Mouse (Mus musculus) midbrain, embryonic 16.5 days (tissue): ENCODE data around the gene Nbea. TPM values are rescaled to one million over a fixed set of nuclear protein-coding genes. Genes with fewer than 3 reads are reported as not detected.
A peak's percentile ranks its signal among the peaks of the same experiment; 100 is the strongest.

ENCODE experiments used
- ATAC-seq: fragments of 200-750 bp; cut with Nextera tagmentation; 2 replicates; pipeline ENCODE4 v1.8.0; 2017; ENCODE audit warnings: moderate TSS enrichment
- H3K27ac ChIP-seq: fragments of 300-500 bp; sonication (generic); 2 replicates; pipeline ENCODE4 v1.5.1; 2014; ENCODE audit warnings: mild to moderate bottlenecking, low read length, mixed read lengths
- H3K27me3 ChIP-seq: fragments of 300-500 bp; sonication (generic); 2 replicates; pipeline ENCODE4 v1.6.1; 2014; ENCODE audit warnings: low read depth, low read length, mixed read lengths; ENCODE audit not compliant: control insufficient read depth, insufficient read depth
- H3K36me3 ChIP-seq: fragments of 300-500 bp; sonication (generic); 2 replicates; pipeline ENCODE4 v1.6.1; 2014; ENCODE audit warnings: mild to moderate bottlenecking, low read length, moderate library complexity, mixed read lengths; ENCODE audit not compliant: control insufficient read depth, insufficient read depth
- H3K4me1 ChIP-seq: fragments of 300-500 bp; sonication (generic); 2 replicates; pipeline ENCODE4 v1.6.1; 2014; ENCODE audit warnings: mild to moderate bottlenecking, low read length, mixed read lengths; ENCODE audit not compliant: control insufficient read depth, insufficient read depth
- H3K4me2 ChIP-seq: fragments of 300-500 bp; sonication (generic); 2 replicates; pipeline ENCODE4 v1.6.1; 2014; ENCODE audit warnings: mild to moderate bottlenecking, low read length, mixed read lengths
- H3K4me3 ChIP-seq: fragments of 300-500 bp; sonication (generic); 2 replicates; pipeline ENCODE4 v1.5.1; 2014; ENCODE audit warnings: low read depth, mild to moderate bottlenecking, low read length, moderate library complexity, mixed read lengths
- H3K9ac ChIP-seq: fragments of 300-500 bp; sonication (generic); 2 replicates; pipeline ENCODE4 v1.6.1; 2014; ENCODE audit warnings: low read depth, low read length, mixed read lengths
- H3K9me3 ChIP-seq: fragments of 300-500 bp; sonication (generic); replicated peaks from 2 replicates; pipeline ENCODE4 v1.6.1; 2014; ENCODE audit warnings: mild to moderate bottlenecking, low read length, mixed read lengths; ENCODE audit not compliant: control insufficient read depth, poor library complexity, severe bottlenecking
- WGBS: fragments of 180-500 bp; shearing (Covaris S2); extraction: QIAGEN DNeasy Blood & Tissue Kit; methylation state at CpG from one replicate; pipeline ENCODE4 v1.1.7; 2014; 5-methylcytosine and 5-hydroxymethylcytosine counted together
- polyA plus RNA-seq: library from polyadenylated mRNA; unstranded; fragments of >200 nt; fragmentation: Nextera tagmentation; extraction: Ambion mirVana; gene quantifications from 2 replicates; pipeline ENCODE4 v1.2.1, GENCODE M21; 2015

The Nbea gene
- 59.2 and 60.2 TPM in 2 replicates for polyA plus RNA-seq

DNA sequence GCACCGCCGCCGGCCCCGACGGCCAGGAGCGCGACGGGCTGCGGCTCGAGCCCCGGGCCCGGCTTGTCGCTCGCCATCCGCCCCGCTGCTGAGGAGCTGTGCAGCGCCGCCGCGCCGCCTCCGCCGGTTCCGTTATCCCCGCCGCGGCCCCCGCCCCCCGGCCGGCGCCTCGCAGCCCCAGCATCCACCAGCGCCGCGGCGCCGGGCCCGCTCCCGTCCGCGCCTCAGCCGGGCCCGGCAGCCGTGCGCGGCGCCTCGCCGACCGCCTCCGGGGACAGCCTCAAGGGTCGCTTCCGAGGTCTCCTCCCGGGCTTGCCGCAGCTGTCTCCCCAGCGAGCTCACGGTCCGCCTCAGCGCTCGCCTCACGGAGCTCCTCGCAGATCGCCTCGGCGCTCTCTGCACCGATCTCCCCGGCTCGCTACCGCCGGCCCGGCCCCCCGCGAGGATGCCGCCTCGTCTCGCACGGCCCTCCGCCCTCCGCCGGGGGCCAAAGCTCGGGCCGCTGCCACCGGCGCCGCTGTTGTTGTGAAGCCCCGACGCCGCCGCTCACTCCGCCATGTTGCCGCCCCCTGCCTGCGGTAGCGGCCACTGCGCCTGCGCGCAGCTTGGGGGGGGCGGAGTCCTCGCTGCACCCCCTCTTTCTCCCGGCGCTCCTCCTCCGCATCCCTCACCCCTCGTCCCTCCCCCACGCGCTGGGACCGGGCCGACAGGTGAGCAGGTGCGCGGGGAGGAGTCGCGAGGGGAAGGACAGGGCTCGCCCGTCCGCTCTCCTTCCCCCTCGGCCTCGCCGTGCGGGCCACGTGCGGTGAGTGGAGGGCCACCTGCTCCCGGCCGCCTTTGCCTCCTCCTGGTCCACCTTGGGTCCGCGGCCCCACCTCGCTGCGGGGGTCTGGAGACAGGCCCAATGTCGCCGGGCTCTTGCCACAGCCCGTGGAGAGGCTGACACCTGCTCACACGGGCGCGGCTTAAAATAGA lies at the start of gene Nbea:
Nbea (minus strand) TSS at position 543 of the 975 bp plus-strand sequence.
- no peaks in the 10 kb centered on the region for H3K36me3 ChIP-seq

DNA sequence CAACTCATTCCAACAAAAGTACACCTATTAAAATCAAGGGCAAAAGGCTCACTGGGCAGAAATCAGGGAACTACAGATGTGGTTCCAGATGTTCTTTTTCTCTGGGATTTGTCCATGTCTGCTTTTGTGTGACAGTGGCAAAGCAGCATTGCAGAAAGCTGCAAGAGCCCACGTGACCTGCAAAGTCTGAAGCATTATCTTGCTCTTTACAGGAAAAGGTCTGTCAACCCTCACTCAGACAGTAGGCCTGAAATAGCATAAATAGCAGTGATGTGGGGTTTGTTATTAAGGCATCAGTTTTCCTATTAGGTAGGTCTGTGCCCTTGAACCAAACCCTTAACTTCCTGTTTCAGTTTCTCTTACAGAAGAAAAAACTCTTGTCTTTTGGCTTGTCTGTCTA lies 45.8 kb upstream of the Nbea start:
- H3K27me3 ChIP-seq, result no peaks in the 10 kb centered on the region
- no peaks in the 10 kb centered on the region for H3K9me3 ChIP-seq
- H3K9ac ChIP-seq, result no peak overlapping the region
- no peak for ATAC-seq
- no peaks in the 10 kb centered on the region for H3K4me1 ChIP-seq
- H3K27ac ChIP-seq, result no peak overlapping the region
- H3K4me2 ChIP-seq, result no peak overlapping the region
- H3K36me3 ChIP-seq, result no peaks in the 10 kb centered on the region
- no peak overlapping the region for H3K4me3 ChIP-seq
- WGBS, result 60% methylated on average over 1 of the region's 1 CpGs

More for the DNA sequence above, at the start of gene Nbea:
- H3K4me1 ChIP-seq, result peaks cover 4% of the 10 kb centered on the region
- H3K4me2 ChIP-seq, result peak within 1 kb of the TSS; percentile 86
- 0% methylated on average over 77 of the region's 131 CpGs for WGBS
- no peaks in the 10 kb centered on the region for H3K9me3 ChIP-seq
- peak within 1 kb of the TSS; percentile 96 for H3K4me3 ChIP-seq
- H3K9ac ChIP-seq, result peak within 1 kb of the TSS; percentile 96
- ATAC-seq, result peak; percentile 87
- H3K27me3 ChIP-seq, result no peaks in the 10 kb centered on the region
- peak within 1 kb of the TSS; percentile 98 for H3K27ac ChIP-seq

DNA sequence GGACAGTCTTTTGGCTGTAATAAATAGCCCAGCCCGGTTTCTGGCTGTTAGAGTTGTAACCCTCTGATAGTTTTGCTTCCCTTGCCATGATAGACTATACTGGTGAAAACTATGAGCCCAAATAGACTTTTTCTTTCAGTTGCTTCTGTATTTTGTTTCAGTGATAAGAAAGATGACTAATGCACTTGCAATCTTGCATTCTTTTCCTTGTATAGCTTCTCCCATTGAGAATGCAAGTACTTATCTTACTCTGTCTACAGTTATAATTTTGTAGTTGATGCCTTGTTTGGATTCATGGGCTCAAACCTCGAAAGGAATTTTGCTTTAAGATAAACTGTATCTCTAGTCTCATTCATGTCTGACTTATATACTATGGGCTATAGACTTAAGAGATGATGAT lies 32.5 kb upstream of the Nbea start:
- Histone ChIP-seq H3K9me3 (no peaks in the 10 kb centered on the region), H3K9ac (no peak overlapping the region), H3K27me3 (no peaks in the 10 kb centered on the region), H3K4me1 (no peaks in the 10 kb centered on the region), H3K4me2 (no peak overlapping the region), H3K27ac (no peak overlapping the region), H3K4me3 (no peak overlapping the region), H3K36me3 (no peaks in the 10 kb centered on the region)
- no peak for ATAC-seq
- 87% methylated on average over 2 of the region's 2 CpGs for WGBS

DNA sequence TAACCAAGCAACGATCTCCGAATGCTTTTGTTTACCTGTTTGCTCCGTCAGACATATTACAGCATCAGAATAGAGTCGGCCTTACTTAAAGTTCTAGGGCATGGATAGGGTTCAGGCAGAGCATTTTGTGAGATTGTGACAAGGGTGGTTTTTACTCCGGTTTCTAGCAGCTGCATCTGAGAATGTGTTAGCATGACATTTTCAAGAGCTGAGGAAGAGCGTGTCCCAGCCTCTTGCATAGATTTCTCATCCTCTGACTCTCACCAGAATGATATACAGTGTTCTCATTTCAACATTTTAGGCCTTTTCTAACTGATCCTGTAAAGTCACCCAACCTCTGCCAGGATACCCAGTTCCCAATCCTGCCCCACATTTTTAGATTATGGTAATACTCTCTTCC lies 20.5 kb upstream of the Nbea start:
- 71% methylated on average over 6 of the region's 6 CpGs for WGBS
- ATAC-seq, result no peak
- no peak overlapping the region for H3K4me3 ChIP-seq
- no peak overlapping the region for H3K9ac ChIP-seq
- no peaks in the 10 kb centered on the region for H3K4me1 ChIP-seq
- no peaks in the 10 kb centered on the region for H3K9me3 ChIP-seq
- no peaks in the 10 kb centered on the region for H3K36me3 ChIP-seq
- H3K27me3 ChIP-seq, result no peaks in the 10 kb centered on the region
- H3K27ac ChIP-seq, result no peak overlapping the region
- H3K4me2 ChIP-seq, result no peak overlapping the region

DNA sequence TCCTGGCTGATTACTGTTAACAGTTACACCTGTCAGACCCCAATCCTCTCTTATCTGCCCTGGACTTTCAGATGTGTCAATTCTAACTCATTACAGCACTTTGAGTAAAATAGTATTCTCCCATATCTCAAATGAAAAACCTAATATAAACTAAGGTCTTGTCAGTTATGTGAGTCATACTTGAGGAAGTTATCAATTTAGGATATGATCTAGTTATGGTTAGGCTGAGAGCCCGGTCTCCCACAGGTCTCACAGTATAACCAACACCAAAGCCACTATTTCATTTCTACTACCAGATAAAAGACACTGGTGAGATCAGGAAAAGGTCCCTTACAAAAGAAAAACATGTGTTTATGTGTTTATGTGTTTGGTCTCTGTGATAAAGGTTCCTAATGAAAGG lies 4.7 kb upstream of the Nbea start:
- Histone ChIP-seq H3K36me3 (no peaks in the 10 kb centered on the region), H3K9me3 (no peaks in the 10 kb centered on the region), H3K4me1 (no peaks in the 10 kb centered on the region; the same call in 1 of the 2 replicates), H3K4me3 (no peak overlapping the region), H3K4me2 (no peak overlapping the region), H3K27me3 (no peaks in the 10 kb centered on the region), H3K9ac (no peak overlapping the region), H3K27ac (no peak overlapping the region)
- 88% methylated on average over 1 of the region's 1 CpGs for WGBS
- no peak for ATAC-seq

DNA sequence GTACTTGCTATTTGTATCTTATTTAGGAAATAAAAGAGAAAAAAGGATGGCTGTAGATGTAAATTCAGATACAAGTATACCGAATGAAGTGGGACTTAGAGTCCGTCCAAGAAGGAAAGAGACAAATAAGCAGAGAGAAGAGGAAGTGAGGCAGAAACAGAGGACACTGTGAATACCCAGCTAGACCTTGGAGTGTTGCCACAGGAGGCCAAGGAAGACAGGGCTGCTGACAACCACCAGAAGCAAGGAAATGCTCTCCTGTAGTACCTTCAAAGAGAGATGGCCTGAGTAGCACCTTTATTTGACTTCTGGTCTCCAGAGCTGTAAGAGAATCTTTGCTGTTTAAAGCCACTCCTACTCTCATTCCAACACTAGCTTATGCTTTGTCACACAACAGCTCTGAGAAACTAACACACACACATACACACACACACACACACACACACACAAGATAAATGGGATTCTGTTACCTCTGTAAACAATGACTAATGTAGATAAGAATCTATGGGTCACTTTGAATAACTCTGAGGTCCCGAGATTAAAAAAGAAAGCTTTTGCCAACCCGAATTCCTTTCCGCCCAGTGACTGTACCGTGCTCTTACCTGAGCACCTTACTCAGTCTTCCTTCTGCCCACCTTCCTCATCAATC lies 3.8 kb upstream of the Nbea start:
- Histone ChIP-seq H3K9ac (no peak overlapping the region), H3K4me1 (no peaks in the 10 kb centered on the region; the same call in 1 of the 2 replicates), H3K4me2 (no peak overlapping the region), H3K4me3 (no peak overlapping the region), H3K9me3 (no peaks in the 10 kb centered on the region), H3K27ac (no peak overlapping the region), H3K27me3 (no peaks in the 10 kb centered on the region), H3K36me3 (no peaks in the 10 kb centered on the region)
- ATAC-seq, result no peak
- WGBS, result 85% methylated on average over 6 of the region's 6 CpGs

DNA sequence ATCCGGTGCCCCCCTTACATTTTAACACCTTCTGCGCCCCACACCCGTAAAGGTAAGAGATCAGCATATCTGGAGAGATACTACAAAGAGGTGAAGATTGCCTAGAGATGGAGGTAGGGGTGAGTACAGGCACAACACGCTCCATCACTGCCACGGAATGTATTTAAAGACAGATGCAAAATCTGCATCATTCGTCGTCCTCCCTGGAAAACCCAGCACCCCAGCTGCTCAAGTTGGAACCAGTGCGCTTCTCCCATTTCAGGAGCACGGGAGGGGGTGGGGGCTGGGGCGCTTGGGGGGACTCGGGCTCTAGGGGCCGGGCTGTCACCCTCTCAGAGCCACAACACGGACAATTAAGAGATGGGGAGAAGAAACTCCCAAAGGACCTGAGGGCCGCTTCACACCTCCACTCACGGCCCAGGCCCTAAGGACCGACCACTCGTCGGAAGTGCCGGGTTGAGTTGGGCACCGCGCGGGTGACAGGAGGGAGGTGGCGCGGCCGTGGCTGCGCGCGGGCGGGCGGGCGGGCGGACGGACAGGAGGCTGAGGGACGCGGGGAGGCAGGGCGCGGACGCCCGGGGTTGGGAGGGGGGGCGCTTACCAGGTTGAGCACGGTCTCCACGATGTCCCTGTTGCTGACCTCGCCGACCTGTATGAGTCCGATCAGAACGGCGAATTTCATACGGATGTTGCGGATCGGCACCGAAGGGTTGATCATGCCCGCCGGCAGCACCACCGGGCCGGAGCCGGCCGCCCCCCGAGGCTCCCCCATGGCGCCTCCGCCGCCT lies 936 bp downstream of the Nbea start:
- under 1% methylated on average over 50 of the region's 61 CpGs for WGBS
- Histone ChIP-seq H3K9ac (peak overlapping the region; percentile 96), H3K9me3 (no peaks in the 10 kb centered on the region), H3K27me3 (no peaks in the 10 kb centered on the region), H3K4me3 (peak overlapping the region; percentile 96), H3K4me2 (peak overlapping the region; percentile 67), H3K27ac (peak overlapping the region; percentile 98), H3K4me1 (peaks cover 4% of the 10 kb centered on the region), H3K36me3 (no peaks in the 10 kb centered on the region)
- peak; percentile 69 for ATAC-seq

DNA sequence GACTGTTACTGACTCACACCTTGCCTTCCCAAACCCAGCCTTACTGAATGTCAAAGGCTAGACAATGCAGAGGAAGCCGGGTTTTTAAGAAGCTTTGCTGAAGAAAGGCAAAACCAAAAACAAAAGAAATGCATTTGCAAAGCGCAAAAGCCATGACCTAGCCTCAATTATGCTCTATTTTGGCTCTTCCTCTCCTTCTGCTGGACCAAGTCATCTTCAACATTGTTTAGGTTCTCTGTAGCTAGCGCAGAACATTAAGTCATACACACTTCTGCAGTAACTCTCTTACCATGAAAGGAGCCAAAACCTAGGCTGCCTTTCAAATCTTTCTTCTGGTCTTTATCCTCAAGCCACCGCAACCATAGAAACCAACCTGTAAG lies 1.5 kb downstream of the Nbea start:
- H3K4me3 ChIP-seq, result peak overlapping the region; percentile 96
- no peaks in the 10 kb centered on the region for H3K9me3 ChIP-seq
- ATAC-seq, result peak; percentile 0; the same call in 1 of the 2 replicates
- H3K27ac ChIP-seq, result peak overlapping the region; percentile 98
- no peaks in the 10 kb centered on the region for H3K27me3 ChIP-seq
- peaks cover 4% of the 10 kb centered on the region for H3K4me1 ChIP-seq
- H3K4me2 ChIP-seq, result peak overlapping the region; percentile 67
- H3K36me3 ChIP-seq, result no peaks in the 10 kb centered on the region
- WGBS, result 0% methylated on average over 4 of the region's 4 CpGs
- peak overlapping the region; percentile 96 for H3K9ac ChIP-seq
